Mouse (Mus musculus): Measurements from ENCODE around the gene Usmg5. TPM values are rescaled to one million over a fixed set of nuclear protein-coding genes. Genes with fewer than 3 reads are reported as not detected.
A peak's percentile ranks its signal among the peaks of the same experiment; 100 is the strongest.
"Not testable (repeated sequence)": the region's sequence is repeated elsewhere in the genome, so short reads cannot be mapped to it uniquely, and the experiment has no call there.

Gene Usmg5
- polyA plus RNA-seq (2016; fragmentation: Nextera tagmentation; extraction: Ambion mirVana) = 1,161 and 1,186 TPM in 2 replicates

DNA sequence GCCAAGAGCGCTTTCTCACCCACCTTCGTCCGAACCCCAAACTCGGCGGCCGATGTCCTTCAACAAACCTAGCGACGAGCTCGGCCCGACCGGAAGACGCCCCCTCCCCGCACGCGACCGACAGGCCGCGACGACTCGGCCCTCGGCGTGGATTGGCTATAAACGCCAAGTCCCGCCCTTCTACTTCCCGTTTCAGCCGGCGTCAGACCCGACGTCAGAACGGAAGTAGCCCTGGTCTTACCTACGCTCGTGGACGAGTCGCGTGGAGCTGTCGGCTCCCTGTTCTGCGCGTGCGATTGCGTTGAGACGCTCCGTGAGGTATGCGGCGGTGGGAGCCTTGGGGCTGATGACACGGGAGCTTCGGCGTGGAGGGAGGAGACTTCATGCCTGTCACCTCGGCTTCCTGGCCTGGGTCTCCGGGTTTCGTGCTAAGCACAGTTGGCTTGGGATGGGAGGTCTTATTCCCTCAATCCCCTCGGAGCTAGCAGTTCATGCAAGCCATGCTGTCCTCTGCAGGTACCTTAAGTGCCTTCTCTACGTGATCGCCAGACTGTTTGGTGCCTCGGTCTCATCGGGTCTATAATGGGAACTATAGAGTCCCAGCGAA is at the start of gene Usmg5, which contains the start of gene Pdcd11:
TSS of gene Usmg5 (minus strand) at position 98 of the 607 bp plus-strand sequence.
TSS of gene Pdcd11 (plus strand) at position 219 of the 607 bp plus-strand sequence.
- Histone ChIP-seq H3K4me1 (peaks cover 12% of the 10 kb centered on the region), H3K27me3 (ENCODE audit: low read depth, poor library complexity, severe bottlenecking) (no peaks in the 10 kb centered on the region), H3K27ac (peak within 1 kb of the TSS; percentile 92), H3K36me3 (peaks cover 58% of the 10 kb centered on the region), H3K9me3 (replicated peaks) (no peaks in the 10 kb centered on the region), H3K4me3 (peak within 1 kb of the TSS; percentile 93)
- under 1% methylated on average over 56 of the region's 56 CpGs for WGBS
- DNase-seq (ENCODE audit: low spot score) = peak; percentile 98

DNA sequence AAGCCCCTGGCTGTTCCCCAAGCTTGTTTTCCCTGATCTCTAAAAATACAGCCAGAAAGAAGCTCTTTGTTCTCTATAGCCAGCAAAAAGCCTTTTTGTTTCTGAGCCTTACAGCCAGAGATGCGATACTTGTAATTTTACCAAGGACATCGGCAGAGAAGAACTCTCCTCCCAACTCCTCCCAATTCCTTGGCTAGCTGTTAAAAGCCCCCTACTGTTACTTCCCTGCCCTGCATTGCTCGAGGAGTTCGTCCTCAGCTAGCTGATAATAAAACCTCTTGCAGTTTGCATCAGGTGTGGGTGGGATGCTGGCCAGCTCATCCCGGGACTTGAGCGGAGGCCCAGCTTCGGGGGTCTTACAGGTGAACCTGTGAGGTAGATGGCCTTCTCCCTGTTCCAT is 49.2 kb upstream of the Usmg5 start:
- not testable (repeated sequence) for H3K9me3 ChIP-seq (replicated peaks)

DNA sequence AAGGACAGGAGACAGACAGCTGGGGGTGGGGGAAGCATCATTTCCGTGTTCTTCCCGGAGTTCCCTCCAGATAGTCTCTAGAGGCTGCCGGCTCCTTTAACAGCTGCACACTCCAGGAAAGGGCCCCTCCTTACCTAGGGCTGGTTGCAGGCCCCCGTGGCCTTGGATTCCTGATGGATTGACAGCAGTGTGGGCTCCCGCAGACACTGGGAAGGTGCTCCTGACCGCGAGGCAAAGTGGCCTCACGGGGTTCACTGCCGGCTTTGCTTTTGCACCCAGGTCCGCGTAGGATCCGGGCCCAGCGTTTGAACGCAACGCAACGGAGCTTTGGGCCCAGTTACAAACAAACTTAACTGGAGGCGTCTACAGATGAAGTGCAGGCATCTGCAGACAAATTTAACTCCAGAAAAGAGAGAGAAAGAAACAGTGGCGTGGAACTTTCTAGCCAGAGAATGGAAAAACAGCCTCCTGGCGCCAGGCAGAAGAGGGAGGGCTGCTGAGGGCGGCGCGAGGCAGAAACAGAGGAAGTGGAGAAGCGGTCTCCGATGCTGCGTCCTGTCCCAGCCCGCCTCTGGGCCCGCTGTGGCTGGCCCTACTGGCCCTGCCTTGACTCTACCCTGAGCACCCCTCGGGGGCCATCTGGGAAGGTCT is 47.4 kb upstream of the Usmg5 start, which contains the start of gene Calhm2:
TSS of gene Calhm2 (minus strand) at position 524 of the 651 bp plus-strand sequence.
- Histone ChIP-seq H3K27ac (peak within 1 kb of the TSS; percentile 86), H3K9me3 (replicated peaks) (no peaks in the 10 kb centered on the region), H3K4me1 (peaks cover 31% of the 10 kb centered on the region), H3K27me3 (ENCODE audit: low read depth, poor library complexity, severe bottlenecking) (peaks cover 21% of the 10 kb centered on the region), H3K4me3 (peak within 1 kb of the TSS; percentile 49), H3K36me3 (peaks cover 20% of the 10 kb centered on the region)
- WGBS = 5% methylated on average over 28 of the region's 28 CpGs
- DNase-seq (ENCODE audit: low spot score) = peak; percentile 66

More for the DNA sequence above, 49.2 kb upstream of the Usmg5 start:
- DNase-seq (ENCODE audit: low spot score); H3K36me3 ChIP-seq; H3K4me3 ChIP-seq; H3K27ac ChIP-seq: not testable (repeated sequence)
- H3K27me3 ChIP-seq (ENCODE audit: low read depth, poor library complexity, severe bottlenecking) = peaks cover 21% of the 10 kb centered on the region
- H3K4me1 ChIP-seq = peaks cover 31% of the 10 kb centered on the region
- 25% methylated on average over 7 of the region's 7 CpGs for WGBS

DNA sequence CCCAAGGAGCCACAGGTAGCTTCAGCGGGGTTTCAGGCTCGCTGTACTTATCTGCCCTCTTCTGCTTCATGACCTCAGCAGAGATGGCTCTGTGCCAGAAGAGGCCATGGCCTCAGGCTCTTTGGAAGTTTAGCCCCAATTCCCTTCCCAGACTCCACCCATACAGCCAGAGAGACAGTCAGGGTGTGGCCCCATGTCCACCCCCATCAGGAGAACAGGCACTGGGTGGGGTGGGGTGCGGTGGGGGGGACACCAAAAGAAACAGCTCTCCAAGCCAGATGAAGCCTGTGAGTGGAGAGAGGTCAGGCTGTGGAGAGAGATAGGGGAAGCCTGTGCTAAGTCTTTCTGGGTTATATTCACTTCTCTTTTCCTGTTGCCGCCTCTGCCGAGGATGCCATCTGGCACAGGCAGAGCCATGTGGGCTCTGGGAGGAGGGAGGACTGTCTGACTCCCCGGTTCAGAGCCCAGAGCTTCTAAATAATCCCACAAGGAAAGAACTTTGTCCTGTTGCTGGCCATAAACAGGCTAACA is 46.7 kb upstream of the Usmg5 start:
- H3K27me3 ChIP-seq (ENCODE audit: low read depth, poor library complexity, severe bottlenecking) = peaks cover 21% of the 10 kb centered on the region
- peaks cover 28% of the 10 kb centered on the region for H3K36me3 ChIP-seq
- H3K4me1 ChIP-seq = peaks cover 31% of the 10 kb centered on the region
- no peaks in the 10 kb centered on the region for H3K9me3 ChIP-seq (replicated peaks)
- peak overlapping the region; percentile 49 for H3K4me3 ChIP-seq
- WGBS = 45% methylated on average over 6 of the region's 6 CpGs
- no peak for DNase-seq (ENCODE audit: low spot score)
- peak overlapping the region; percentile 86 for H3K27ac ChIP-seq

DNA sequence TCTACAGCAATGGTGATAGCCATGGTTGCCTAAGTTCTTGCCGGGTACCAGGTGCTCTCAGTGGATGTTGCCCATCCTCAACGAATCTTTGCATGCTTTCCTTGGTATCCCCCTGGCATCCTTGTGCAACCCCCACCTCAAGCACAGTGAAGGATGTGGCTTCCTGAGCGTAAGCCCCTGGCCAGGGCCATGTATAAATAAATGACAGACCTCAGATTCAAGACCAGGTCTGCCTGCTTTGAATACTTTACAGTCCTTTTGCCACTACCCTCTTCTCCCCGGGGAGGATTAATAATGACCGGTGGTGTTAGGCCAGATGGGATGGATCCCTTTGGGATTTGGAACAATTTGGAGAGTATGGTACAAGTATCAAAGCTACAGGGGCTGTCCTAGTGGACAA is 45.7 kb upstream of the Usmg5 start:
- DNase-seq (ENCODE audit: low spot score) = no peak
- Histone ChIP-seq H3K36me3 (peaks cover 37% of the 10 kb centered on the region), H3K27me3 (ENCODE audit: low read depth, poor library complexity, severe bottlenecking) (peaks cover 21% of the 10 kb centered on the region), H3K9me3 (replicated peaks) (no peaks in the 10 kb centered on the region), H3K27ac (no peak overlapping the region), H3K4me1 (peaks cover 31% of the 10 kb centered on the region), H3K4me3 (no peak overlapping the region)
- WGBS = 89% methylated on average over 5 of the region's 5 CpGs

DNA sequence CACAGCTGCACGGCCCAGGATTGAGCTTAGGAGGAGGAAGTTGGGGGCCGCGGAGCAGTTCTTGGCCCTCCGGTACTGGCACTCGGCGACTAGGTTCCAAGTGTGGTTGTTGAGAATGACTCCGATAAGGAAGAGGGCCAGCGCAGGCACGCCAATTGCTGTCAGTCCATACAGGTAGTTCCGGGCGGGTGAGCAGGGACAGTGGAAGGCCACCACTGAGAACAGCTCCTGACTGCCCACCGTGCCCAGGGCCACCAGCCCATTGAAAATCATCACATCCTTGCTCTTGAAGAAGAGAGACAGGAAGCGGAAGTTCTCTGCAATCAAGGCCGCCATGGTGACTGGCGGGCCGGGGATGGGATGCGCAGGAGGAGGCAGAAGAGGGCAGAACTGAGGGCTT is 45.1 kb upstream of the Usmg5 start:
- peaks cover 43% of the 10 kb centered on the region for H3K36me3 ChIP-seq
- no peak for DNase-seq (ENCODE audit: low spot score)
- WGBS = 90% methylated on average over 17 of the region's 17 CpGs
- no peak overlapping the region for H3K27ac ChIP-seq
- H3K4me1 ChIP-seq = peaks cover 31% of the 10 kb centered on the region
- no peaks in the 10 kb centered on the region for H3K9me3 ChIP-seq (replicated peaks)
- no peak overlapping the region for H3K4me3 ChIP-seq
- peaks cover 21% of the 10 kb centered on the region for H3K27me3 ChIP-seq (ENCODE audit: low read depth, poor library complexity, severe bottlenecking)

DNA sequence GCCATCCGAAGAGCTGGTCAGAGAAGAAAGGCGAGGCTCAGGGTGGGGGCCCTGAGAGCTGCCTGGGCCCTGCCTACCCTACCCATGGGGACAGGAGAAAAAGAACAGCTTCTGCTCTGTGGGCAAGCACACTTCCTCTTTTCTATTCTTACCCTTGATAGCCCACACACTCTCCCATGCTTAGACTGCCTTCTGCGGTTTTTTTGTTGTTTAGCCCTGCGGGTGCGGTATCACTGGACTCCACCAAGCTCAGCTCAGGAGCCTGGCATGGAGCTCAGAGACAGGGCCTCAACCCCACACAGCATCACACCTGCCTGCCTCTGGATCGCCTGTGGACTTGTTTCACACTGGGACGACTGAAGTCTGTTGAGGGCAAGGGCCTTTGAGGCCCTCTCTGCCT is 42.7 kb upstream of the Usmg5 start:
- no peak overlapping the region for H3K27ac ChIP-seq
- H3K4me1 ChIP-seq = peaks cover 16% of the 10 kb centered on the region
- peaks cover 67% of the 10 kb centered on the region for H3K36me3 ChIP-seq
- H3K9me3 ChIP-seq (replicated peaks) = no peaks in the 10 kb centered on the region
- peaks cover 1% of the 10 kb centered on the region for H3K27me3 ChIP-seq (ENCODE audit: low read depth, poor library complexity, severe bottlenecking)
- H3K4me3 ChIP-seq = no peak overlapping the region
- DNase-seq (ENCODE audit: low spot score) = no peak
- 93% methylated on average over 7 of the region's 7 CpGs for WGBS

DNA sequence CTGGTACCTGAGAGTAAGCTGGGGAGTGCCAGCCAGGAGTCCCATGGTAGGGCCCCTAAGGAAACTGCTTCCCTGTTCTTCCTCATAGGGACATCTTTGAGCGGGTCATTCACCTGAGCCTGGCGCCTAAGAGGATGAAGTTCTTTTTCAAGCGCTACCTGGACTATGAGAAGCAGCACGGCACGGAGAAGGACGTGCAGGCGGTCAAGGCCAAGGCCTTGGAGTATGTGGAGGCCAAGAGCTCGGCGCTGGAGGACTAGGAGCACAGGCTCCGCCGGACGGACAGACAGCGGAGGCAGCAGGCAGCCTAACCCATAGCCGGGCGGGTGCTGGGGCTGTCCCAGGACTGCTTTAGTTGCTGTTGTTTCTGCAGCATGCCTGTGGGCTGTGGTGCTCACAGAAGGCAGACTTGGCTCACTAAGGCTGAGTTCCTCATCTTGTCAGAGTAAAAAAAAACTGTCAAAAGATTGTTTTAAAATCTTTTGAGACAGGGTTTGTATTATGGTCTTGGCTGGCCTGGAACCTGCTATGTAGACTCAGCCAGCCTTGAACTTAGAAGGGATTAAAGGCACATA is 40.2 kb upstream of the Usmg5 start:
- whole genome bisulfite sequencing = 97% methylated on average over 15 of the region's 15 CpGs
- peaks cover 93% of the 10 kb centered on the region for H3K36me3 ChIP-seq
- no peaks in the 10 kb centered on the region for H3K9me3 ChIP-seq (replicated peaks)
- H3K4me1 ChIP-seq = no peaks in the 10 kb centered on the region
- no peaks in the 10 kb centered on the region for H3K27me3 ChIP-seq (ENCODE audit: low read depth, poor library complexity, severe bottlenecking)
- H3K27ac ChIP-seq = no peak overlapping the region
- H3K4me3 ChIP-seq = no peak overlapping the region
- no peak for DNase-seq (ENCODE audit: low spot score)

DNA sequence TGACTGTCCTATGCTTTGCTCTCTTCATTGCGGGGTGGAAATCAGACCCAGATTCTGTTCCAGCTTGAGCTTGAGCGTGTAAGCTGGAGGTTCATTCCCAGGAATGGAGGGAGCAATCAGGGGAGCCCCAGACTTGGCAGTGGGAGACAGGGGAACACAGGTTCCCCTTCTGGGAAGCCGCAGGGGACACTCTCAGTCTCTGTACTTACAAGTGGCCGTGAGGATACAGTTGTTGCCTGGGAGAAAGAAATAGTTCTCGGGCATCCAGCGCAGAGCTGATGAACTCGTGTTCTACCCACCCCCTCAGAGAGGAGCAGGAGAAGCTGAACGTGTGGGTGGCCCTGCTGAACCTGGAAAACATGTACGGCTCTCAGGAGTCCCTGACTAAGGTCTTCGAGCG is 38.4 kb upstream of the Usmg5 start:
- no peak overlapping the region for H3K27ac ChIP-seq
- H3K27me3 ChIP-seq (ENCODE audit: low read depth, poor library complexity, severe bottlenecking) = no peaks in the 10 kb centered on the region
- peaks cover 100% of the 10 kb centered on the region for H3K36me3 ChIP-seq
- no peak for DNase-seq (ENCODE audit: low spot score)
- no peaks in the 10 kb centered on the region for H3K9me3 ChIP-seq (replicated peaks)
- H3K4me3 ChIP-seq = no peak overlapping the region
- H3K4me1 ChIP-seq = no peaks in the 10 kb centered on the region
- WGBS = 90% methylated on average over 11 of the region's 11 CpGs

DNA sequence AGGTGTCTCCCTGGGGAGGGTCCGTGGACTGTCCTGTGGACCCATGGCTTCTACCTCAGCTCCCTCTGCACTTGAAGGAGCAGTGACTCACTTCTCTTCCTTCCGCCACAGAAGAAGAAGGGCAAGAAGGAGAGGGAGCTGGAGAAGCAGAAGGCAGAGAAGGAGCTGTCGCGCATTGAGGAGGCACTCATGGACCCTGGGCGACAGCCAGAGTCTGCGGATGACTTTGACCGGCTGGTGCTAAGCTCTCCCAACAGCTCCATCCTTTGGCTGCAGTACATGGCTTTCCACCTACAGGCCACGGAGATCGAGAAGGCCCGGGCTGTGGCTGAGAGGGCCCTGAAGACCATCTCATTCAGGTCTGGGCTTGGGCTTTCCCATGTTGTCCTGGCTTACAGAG is 37.7 kb upstream of the Usmg5 start:
- H3K4me1 ChIP-seq = no peaks in the 10 kb centered on the region
- 96% methylated on average over 10 of the region's 10 CpGs for WGBS
- no peak overlapping the region for H3K27ac ChIP-seq
- peaks cover 98% of the 10 kb centered on the region for H3K36me3 ChIP-seq
- no peak for DNase-seq (ENCODE audit: low spot score)
- H3K9me3 ChIP-seq (replicated peaks) = no peaks in the 10 kb centered on the region
- no peaks in the 10 kb centered on the region for H3K27me3 ChIP-seq (ENCODE audit: low read depth, poor library complexity, severe bottlenecking)
- no peak overlapping the region for H3K4me3 ChIP-seq

DNA sequence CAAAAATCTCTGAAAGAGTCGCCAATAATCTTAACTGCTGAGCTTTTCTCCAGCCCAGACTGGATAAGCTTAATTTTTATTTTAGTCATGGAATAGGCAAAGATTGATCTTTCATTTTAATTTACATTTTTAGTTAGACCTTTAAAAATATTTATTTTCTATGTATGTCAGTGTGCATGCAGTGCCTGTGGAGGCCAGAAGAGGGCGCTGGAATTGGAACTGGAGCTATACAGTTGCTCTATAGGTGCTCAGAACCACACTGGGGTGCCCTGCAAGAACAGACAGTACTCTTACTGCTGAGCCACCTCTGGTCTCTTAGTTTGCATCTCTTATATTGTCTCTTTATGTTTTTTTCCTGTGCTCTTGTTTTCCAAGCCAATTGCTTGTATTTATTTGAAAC is 32.4 kb upstream of the Usmg5 start:
- H3K4me3 ChIP-seq = no peak overlapping the region
- H3K4me1 ChIP-seq = no peaks in the 10 kb centered on the region
- H3K36me3 ChIP-seq = peaks cover 87% of the 10 kb centered on the region
- DNase-seq (ENCODE audit: low spot score) = peak; percentile 59
- H3K27ac ChIP-seq = no peak overlapping the region
- no peaks in the 10 kb centered on the region for H3K9me3 ChIP-seq (replicated peaks)
- no peaks in the 10 kb centered on the region for H3K27me3 ChIP-seq (ENCODE audit: low read depth, poor library complexity, severe bottlenecking)
- WGBS = 22% methylated on average over 2 of the region's 2 CpGs

DNA sequence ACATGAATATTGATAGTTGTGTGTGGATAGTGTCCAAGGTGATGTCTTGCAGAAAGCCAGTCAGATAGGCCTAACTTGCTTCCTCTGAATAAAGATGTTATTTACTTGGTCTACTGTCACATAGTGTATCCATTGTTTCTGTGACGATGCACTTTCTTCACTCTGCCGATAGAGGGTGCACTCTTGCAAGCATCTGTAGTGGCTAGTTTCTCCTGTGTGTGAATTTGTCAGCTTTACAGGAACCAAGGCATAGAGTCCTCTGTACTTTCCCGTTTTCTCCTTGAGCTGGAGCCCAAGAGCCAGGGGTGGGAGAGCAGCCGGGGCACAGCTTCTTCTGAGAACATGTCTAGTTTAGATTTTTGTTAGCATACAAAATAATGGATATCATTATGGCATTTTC is 30.6 kb upstream of the Usmg5 start:
- no peak for DNase-seq (ENCODE audit: low spot score)
- H3K9me3 ChIP-seq (replicated peaks) = no peaks in the 10 kb centered on the region
- H3K36me3 ChIP-seq = peaks cover 87% of the 10 kb centered on the region
- H3K4me3 ChIP-seq = no peak overlapping the region
- no peaks in the 10 kb centered on the region for H3K27me3 ChIP-seq (ENCODE audit: low read depth, poor library complexity, severe bottlenecking)
- 53% methylated on average over 4 of the region's 4 CpGs for WGBS
- no peak overlapping the region for H3K27ac ChIP-seq
- no peaks in the 10 kb centered on the region for H3K4me1 ChIP-seq

DNA sequence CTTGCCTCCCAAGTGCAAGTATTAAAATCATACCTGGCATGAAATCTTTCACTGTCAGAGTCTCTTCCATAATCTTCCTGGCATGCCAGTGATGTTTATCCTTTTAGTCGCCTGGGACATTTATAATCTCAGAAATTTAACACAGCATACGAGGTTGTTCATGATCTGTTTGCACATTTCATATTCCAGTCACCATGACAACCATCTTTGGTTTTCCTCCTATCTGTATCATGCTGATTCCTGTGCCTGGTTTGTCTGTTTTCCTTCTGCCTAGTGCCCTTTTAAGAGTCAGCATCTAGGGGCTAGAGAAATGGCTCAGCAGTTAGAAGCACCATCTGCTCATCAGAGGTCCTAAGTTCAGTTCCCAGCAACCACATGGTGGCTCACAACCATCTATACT is 28.2 kb upstream of the Usmg5 start:
- Histone ChIP-seq H3K27me3 (ENCODE audit: low read depth, poor library complexity, severe bottlenecking) (no peaks in the 10 kb centered on the region), H3K4me3 (no peak overlapping the region), H3K27ac (no peak overlapping the region), H3K36me3 (peaks cover 87% of the 10 kb centered on the region), H3K4me1 (no peaks in the 10 kb centered on the region), H3K9me3 (replicated peaks) (no peaks in the 10 kb centered on the region)
- 91% methylated on average over 2 of the region's 2 CpGs for WGBS
- DNase-seq (ENCODE audit: low spot score) = no peak

Measured in limb, embryonic 10.5 days (tissue).